Mouse (Mus musculus) MEL (cell line): ENCODE measurements at regions not wholly inside any gene's neighbourhood (a gene's known extent, or its start where the extent isn't known, plus 50 kb on each side); places are given as distances from the start of the nearest gene placed in this dataset.

ENCODE experiments used
- DNase-seq: peaks from one replicate; pipeline ENCODE4 v3.0.0; 2011; ENCODE audit warnings: low read depth, low spot score
- H3K27ac ChIP-seq: 2 replicates; pipeline ENCODE4 v1.5.1; 2012; ENCODE audit warnings: low read depth, mild to moderate bottlenecking, control low read depth, low read length, moderate library complexity; ENCODE audit not compliant: control insufficient read depth
- H3K27me3 ChIP-seq, 2 experiments: fragments of 150-350 bp in 1 of 2; sonication (generic) in 1 of 2; 2 replicates each; pipeline ENCODE4 v1.6.1; 2012; ENCODE audit warnings: low read length in 2 of 2, mild to moderate bottlenecking in 2 of 2, improper control_type of control experiment in 1 of 2, moderate library complexity in 1 of 2; ENCODE audit not compliant: insufficient read depth in 2 of 2, control insufficient read depth in 1 of 2
- H3K36me3 ChIP-seq, 2 experiments: 2 replicates each; pipeline ENCODE4 v1.6.1; 2012 to 2014; ENCODE audit warnings: low read length in 2 of 2, improper control_type of control experiment in 1 of 2, inconsistent platforms in 1 of 2, mild to moderate bottlenecking in 1 of 2; ENCODE audit not compliant: insufficient read depth in 2 of 2, control insufficient read depth in 1 of 2
- H3K4me1 ChIP-seq, 2 experiments: fragments of 150-350 bp in 1 of 2; sonication (generic) in 1 of 2; 2 replicates each; pipeline ENCODE4 v1.6.1; 2012; ENCODE audit warnings: low read length in 2 of 2, improper control_type of control experiment in 1 of 2, mild to moderate bottlenecking in 1 of 2; ENCODE audit not compliant: insufficient read depth in 2 of 2, control insufficient read depth in 1 of 2
- H3K4me3 ChIP-seq, 2 experiments: fragments of 150-350 bp in 1 of 2; sonication (generic) in 1 of 2; 2 replicates each; pipeline ENCODE4 v1.5.1; 2012; ENCODE audit warnings: low read depth in 2 of 2, low read length in 2 of 2, mild to moderate bottlenecking in 2 of 2, moderate library complexity in 2 of 2, control low read depth in 1 of 2, improper control_type of control experiment in 1 of 2; ENCODE audit not compliant: control insufficient read depth in 1 of 2, insufficient read depth in 1 of 2
- H3K79me2 ChIP-seq: 2 replicates; pipeline ENCODE4 v1.6.1; 2012; ENCODE audit warnings: mild to moderate bottlenecking, low read length, moderate library complexity; ENCODE audit not compliant: control insufficient read depth, poor library complexity, insufficient read depth
- H3K9ac ChIP-seq: 2 replicates; pipeline ENCODE4 v1.6.1; 2012; ENCODE audit warnings: low read depth, mild to moderate bottlenecking, control low read depth, low read length, moderate library complexity; ENCODE audit not compliant: control insufficient read depth, poor library complexity, severe bottlenecking
- H3K9me3 ChIP-seq: fragments of 150-350 bp; sonication (generic); replicated peaks from 2 replicates; pipeline ENCODE4 v1.6.1; 2012; ENCODE audit warnings: mild to moderate bottlenecking, low read length, improper control_type of control experiment, moderate library complexity; ENCODE audit not compliant: insufficient read depth
- CHD1 ChIP-seq: IDR thresholded peaks from 2 replicates; pipeline ENCODE4 v1.6.1; 2012; ENCODE audit warnings: low read depth, mild to moderate bottlenecking, inconsistent platforms, low read length, improper control_type of control experiment
- ETS1 ChIP-seq: IDR thresholded peaks from 2 replicates; pipeline ENCODE4 v1.6.1; 2012; ENCODE audit warnings: low read depth, mild to moderate bottlenecking, inconsistent platforms, low read length, improper control_type of control experiment, moderate library complexity
- GABPA ChIP-seq: IDR thresholded peaks from 2 replicates; pipeline ENCODE4 v1.6.1; 2012; ENCODE audit warnings: low read depth, mild to moderate bottlenecking, inconsistent platforms, low read length, improper control_type of control experiment, moderate library complexity
- KAT2A ChIP-seq: conservative IDR thresholded peaks from 2 replicates; pipeline ENCODE4 v1.6.1; 2012; ENCODE audit warnings: low read depth, low read length, improper control_type of control experiment, inconsistent platforms
- MAFK ChIP-seq: IDR thresholded peaks from 2 replicates; pipeline ENCODE4 v1.6.1; 2011; ENCODE audit warnings: low read depth, mild to moderate bottlenecking, low read length, improper control_type of control experiment, borderline replicate concordance
- MEF2A ChIP-seq: IDR thresholded peaks from 2 replicates; pipeline ENCODE4 v1.6.1; 2014; ENCODE audit warnings: low read depth, mild to moderate bottlenecking, inconsistent platforms, low read length, improper control_type of control experiment; ENCODE audit not compliant: poor library complexity, insufficient replicate concordance, severe bottlenecking; ENCODE audit errors: extremely low read depth
- MYB ChIP-seq: IDR thresholded peaks from 2 replicates; pipeline ENCODE4 v1.6.1; 2011; ENCODE audit warnings: mild to moderate bottlenecking, low read depth, low read length, improper control_type of control experiment
- MYC ChIP-seq: IDR thresholded peaks from 2 replicates; pipeline ENCODE4 v1.6.1; 2011; ENCODE audit warnings: low read depth, mild to moderate bottlenecking, low read length, improper control_type of control experiment, moderate library complexity
- POLR2A ChIP-seq, 2 experiments: IDR thresholded peaks; 2 replicates each; pipeline ENCODE4 v1.6.1; 2011 to 2012; ENCODE audit warnings: low read length in 2 of 2, mild to moderate bottlenecking in 2 of 2, control low read depth in 1 of 2, improper control_type of control experiment in 1 of 2, low read depth in 1 of 2, moderate library complexity in 1 of 2; ENCODE audit not compliant: control insufficient read depth in 1 of 2, insufficient read depth in 1 of 2, poor library complexity in 1 of 2
- POLR2AphosphoS2 ChIP-seq: IDR thresholded peaks from 2 replicates; pipeline ENCODE4 v1.6.1; 2011; ENCODE audit warnings: low read length, improper control_type of control experiment
- RCOR1 ChIP-seq: IDR thresholded peaks from 2 replicates; pipeline ENCODE4 v1.6.1; 2012; ENCODE audit warnings: low read depth, mild to moderate bottlenecking, inconsistent platforms, low read length, improper control_type of control experiment
- SIN3A ChIP-seq: IDR thresholded peaks from 2 replicates; pipeline ENCODE4 v1.6.1; 2012; ENCODE audit warnings: low read length, improper control_type of control experiment, inconsistent platforms
- TBP ChIP-seq: IDR thresholded peaks from 2 replicates; pipeline ENCODE4 v1.8.0; 2011; ENCODE audit warnings: low read depth, low read length, improper control_type of control experiment
- USF1 ChIP-seq: IDR thresholded peaks from 2 replicates; pipeline ENCODE4 v1.6.1; 2014; ENCODE audit warnings: low read depth, mild to moderate bottlenecking, inconsistent platforms, low read length, improper control_type of control experiment, moderate library complexity
- ZKSCAN1 ChIP-seq: IDR thresholded peaks from 2 replicates; pipeline ENCODE4 v1.6.1; 2012; ENCODE audit warnings: low read depth, mild to moderate bottlenecking, inconsistent platforms, low read length, improper control_type of control experiment, moderate library complexity
- ZNF384 ChIP-seq: IDR thresholded peaks from 2 replicates; pipeline ENCODE4 v1.6.1; 2012; ENCODE audit warnings: low read depth, mild to moderate bottlenecking, inconsistent platforms, low read length, improper control_type of control experiment

GRCm38 (mm10) chr16:50516579-50516978 lies 74.4 kb downstream of the Ccdc54 start:
- no peak overlapping the region for H3K27ac ChIP-seq
- no peak overlapping the region for H3K9ac ChIP-seq
- H3K4me3 ChIP-seq = no peak overlapping the region
- H3K9me3 ChIP-seq = no peaks in the 10 kb centered on the region
- H3K4me1 ChIP-seq = no peaks in the 10 kb centered on the region
- H3K27me3 ChIP-seq = peaks cover 0 to 1% of the 10 kb centered on the region in 2 experiments; a peak in 3 of 4 replicates
- TF ChIP-seq MYC (no peak), KAT2A (no peak), TBP (no peak), ZKSCAN1 (no peak)
- no peaks in the 10 kb centered on the region for H3K79me2 ChIP-seq
- DNase-seq = no peak
- H3K36me3 ChIP-seq = no peaks in the 10 kb centered on the region

- Histone ChIP-seq H3K4me1 (no peaks in the 10 kb centered on the region), H3K36me3 (no peaks in the 10 kb centered on the region), H3K79me2 (no peaks in the 10 kb centered on the region), H3K9me3 (no peaks in the 10 kb centered on the region), H3K9ac (no peak overlapping the region), H3K4me3 (no peak overlapping the region), H3K27ac (no peak overlapping the region), H3K27me3 (peaks cover 0 to 1% of the 10 kb centered on the region in 2 experiments; a peak in 3 of 4 replicates)
- no peak for DNase-seq
- no peak for TF ChIP-seq ZNF384
- no peak for TF ChIP-seq USF1
- no peak for TF ChIP-seq GABPA
- TF ChIP-seq ETS1 = no peak
- no peak for TF ChIP-seq SIN3A
- TF ChIP-seq POLR2AphosphoS2 = no peak
- no peak for TF ChIP-seq CHD1
- no peak for TF ChIP-seq MYB
These were observed 75.9 kb downstream of the Ccdc54 start for GRCm38 (mm10) chr16:50515039-50515438.

GRCm38 (mm10) chr16:50512080-50512479 lies 78.9 kb downstream of the Ccdc54 start:
- TF ChIP-seq RCOR1 = no peak
- TF ChIP-seq MEF2A = no peak
- no peak for TF ChIP-seq POLR2A (IDR thresholded peaks at IDR 0.05; ENCODE audit: control insufficient read depth in 1 of 2, insufficient read depth in 1 of 2, low read depth in 1 of 2, low read length in 2 of 2, poor library complexity in 1 of 2)
- no peak for TF ChIP-seq MAFK
- no peak for TF ChIP-seq ZKSCAN1
- DNase-seq = no peak
- no peak overlapping the region for H3K27ac ChIP-seq
- no peaks in the 10 kb centered on the region for H3K4me1 ChIP-seq
- H3K4me3 ChIP-seq = no peak overlapping the region
- no peak overlapping the region for H3K9ac ChIP-seq
- H3K9me3 ChIP-seq = no peaks in the 10 kb centered on the region
- no peaks in the 10 kb centered on the region; a peak in 1 of 4 replicates for H3K27me3 ChIP-seq
- no peaks in the 10 kb centered on the region for H3K36me3 ChIP-seq
- no peaks in the 10 kb centered on the region for H3K79me2 ChIP-seq
